Mouse (Mus musculus): Measurements from ENCODE around the gene Tspyl1. TPM values are rescaled to one million over a fixed set of nuclear protein-coding genes. Genes with fewer than 3 reads are reported as not detected.

Tspyl1 gene
- polyA plus RNA-seq, 1 experiment = 28.3 TPM

- H3K27ac ChIP-seq (ENCODE audit: insufficient read depth, low read depth, low read length) = no peak overlapping the region
- H3K4me3 ChIP-seq (ENCODE audit: insufficient read depth, low read depth, low read length) = no peak overlapping the region
- 43% methylated on average over 5 of the region's 5 CpGs for WGBS
- H3K27me3 ChIP-seq (replicated peaks; ENCODE audit: control insufficient read depth, insufficient read depth, low read length) = no peaks in the 10 kb centered on the region
- TF ChIP-seq CTCF (conservative IDR thresholded peaks at IDR 0.05; ENCODE audit: insufficient read depth, insufficient read length, low read depth, low read length) (no peak), POLR2A (IDR thresholded peaks at IDR 0.05; ENCODE audit: low read depth, low read length) (no peak)
- H3K36me3 ChIP-seq (ENCODE audit: control insufficient read depth, insufficient read depth, low read length) = no peaks in the 10 kb centered on the region
- no peak for DNase-seq
- peaks cover 8% of the 10 kb centered on the region; the same call in 1 of the 2 replicates for H3K4me1 ChIP-seq (ENCODE audit: control insufficient read depth, insufficient read depth, low read length)
These were observed 18.4 kb downstream of the Tspyl1 start for GRCm38 (mm10) chr10:34300368-34300767.

- Histone ChIP-seq H3K36me3 (ENCODE audit: control insufficient read depth, insufficient read depth, low read length) (no peaks in the 10 kb centered on the region), H3K27me3 (replicated peaks; ENCODE audit: control insufficient read depth, insufficient read depth, low read length) (no peaks in the 10 kb centered on the region), H3K27ac (ENCODE audit: insufficient read depth, low read depth, low read length) (no peak overlapping the region), H3K4me3 (ENCODE audit: insufficient read depth, low read depth, low read length) (no peak overlapping the region), H3K4me1 (ENCODE audit: control insufficient read depth, insufficient read depth, low read length) (no peaks in the 10 kb centered on the region)
- TF ChIP-seq CTCF (conservative IDR thresholded peaks at IDR 0.05; ENCODE audit: insufficient read depth, insufficient read length, low read depth, low read length) (no peak), POLR2A (IDR thresholded peaks at IDR 0.05; ENCODE audit: low read depth, low read length) (no peak)
- DNase-seq = no peak
These were observed 25.1 kb downstream of the Tspyl1 start for GRCm38 (mm10) chr10:34307070-34307469.

- TF ChIP-seq CTCF (conservative IDR thresholded peaks at IDR 0.05; ENCODE audit: insufficient read depth, insufficient read length, low read depth, low read length) (no peak), POLR2A (IDR thresholded peaks at IDR 0.05; ENCODE audit: low read depth, low read length) (no peak)
- 90% methylated on average over 9 of the region's 9 CpGs for WGBS
- DNase-seq = no peak
- Histone ChIP-seq H3K36me3 (ENCODE audit: control insufficient read depth, insufficient read depth, low read length) (no peaks in the 10 kb centered on the region; the same call in 1 of the 2 replicates), H3K4me1 (ENCODE audit: control insufficient read depth, insufficient read depth, low read length) (no peaks in the 10 kb centered on the region), H3K4me3 (ENCODE audit: insufficient read depth, low read depth, low read length) (no peak overlapping the region), H3K27ac (ENCODE audit: insufficient read depth, low read depth, low read length) (no peak overlapping the region), H3K27me3 (replicated peaks; ENCODE audit: control insufficient read depth, insufficient read depth, low read length) (no peaks in the 10 kb centered on the region)
These were observed 28.1 kb downstream of the Tspyl1 start for GRCm38 (mm10) chr10:34309915-34310685.

DNA sequence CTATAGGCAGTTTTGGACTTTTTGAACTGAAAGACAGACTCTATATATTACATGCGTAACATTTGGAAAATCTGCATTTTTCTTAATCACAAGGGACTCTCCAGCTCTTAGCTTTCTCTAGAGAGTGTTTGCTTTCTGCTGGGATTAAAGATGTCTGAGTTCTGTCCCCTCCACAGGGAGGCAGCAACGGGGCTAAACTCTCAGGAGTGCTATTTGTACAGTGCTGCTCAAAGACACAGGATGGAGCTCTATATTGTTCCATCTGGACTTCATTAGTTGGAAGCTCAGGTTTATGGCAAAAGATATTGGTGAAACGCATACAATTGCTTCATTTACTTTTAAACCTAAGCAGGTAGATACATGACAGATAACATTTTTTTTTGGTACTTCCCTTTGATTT lies 30.5 kb downstream of the Tspyl1 start:
- no peaks in the 10 kb centered on the region for H3K4me1 ChIP-seq (ENCODE audit: control insufficient read depth, insufficient read depth, low read length)
- WGBS = 84% methylated on average over 3 of the region's 3 CpGs

GRCm38 (mm10) chr10:34316571-34317216 lies 34.7 kb downstream of the Tspyl1 start:
- no peak for TF ChIP-seq POLR2A (IDR thresholded peaks at IDR 0.05; ENCODE audit: low read depth, low read length)
- TF ChIP-seq CTCF (conservative IDR thresholded peaks at IDR 0.05; ENCODE audit: insufficient read depth, insufficient read length, low read depth, low read length) = no peak
- peaks cover 3% of the 10 kb centered on the region; the same call in 1 of the 2 replicates for H3K36me3 ChIP-seq (ENCODE audit: control insufficient read depth, insufficient read depth, low read length)
- WGBS = 18% methylated on average over 3 of the region's 3 CpGs
- no peaks in the 10 kb centered on the region for H3K27me3 ChIP-seq (replicated peaks; ENCODE audit: control insufficient read depth, insufficient read depth, low read length)
- H3K4me3 ChIP-seq (ENCODE audit: insufficient read depth, low read depth, low read length) = no peak overlapping the region
- no peak for DNase-seq
- H3K4me1 ChIP-seq (ENCODE audit: control insufficient read depth, insufficient read depth, low read length) = no peaks in the 10 kb centered on the region
- no peak overlapping the region for H3K27ac ChIP-seq (ENCODE audit: insufficient read depth, low read depth, low read length)

More for the DNA sequence above, 30.5 kb downstream of the Tspyl1 start:
- Histone ChIP-seq H3K27me3 (replicated peaks; ENCODE audit: control insufficient read depth, insufficient read depth, low read length) (no peaks in the 10 kb centered on the region), H3K4me3 (ENCODE audit: insufficient read depth, low read depth, low read length) (no peak overlapping the region), H3K36me3 (ENCODE audit: control insufficient read depth, insufficient read depth, low read length) (no peaks in the 10 kb centered on the region; the same call in 1 of the 2 replicates), H3K27ac (ENCODE audit: insufficient read depth, low read depth, low read length) (no peak overlapping the region)
- no peak for DNase-seq
- TF ChIP-seq CTCF (conservative IDR thresholded peaks at IDR 0.05; ENCODE audit: insufficient read depth, insufficient read length, low read depth, low read length) (no peak), POLR2A (IDR thresholded peaks at IDR 0.05; ENCODE audit: low read depth, low read length) (no peak)

DNA sequence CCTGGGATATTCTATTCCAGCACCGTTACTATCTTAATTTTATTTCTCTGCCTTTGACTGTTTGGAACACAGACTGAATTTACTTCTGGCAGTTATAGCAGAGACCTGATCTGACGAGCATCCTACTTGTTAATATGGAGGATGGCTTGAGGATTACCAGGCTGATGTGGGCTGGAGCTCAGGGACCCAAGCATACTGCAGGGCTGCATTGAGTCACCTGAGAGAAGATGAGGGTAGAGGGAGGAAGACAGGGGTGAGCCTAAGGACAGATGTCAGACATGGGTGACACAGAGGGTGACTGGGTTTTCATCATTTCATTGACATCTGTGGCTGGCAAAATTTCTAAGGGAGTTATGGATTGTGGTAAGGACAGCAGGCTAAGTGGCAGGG lies 35.2 kb downstream of the Tspyl1 start:
- DNase-seq = no peak
- 62% methylated on average over 2 of the region's 2 CpGs for WGBS
- H3K4me1 ChIP-seq (ENCODE audit: control insufficient read depth, insufficient read depth, low read length) = no peaks in the 10 kb centered on the region
- H3K36me3 ChIP-seq (ENCODE audit: control insufficient read depth, insufficient read depth, low read length) = peaks cover 3% of the 10 kb centered on the region
- no peaks in the 10 kb centered on the region for H3K27me3 ChIP-seq (replicated peaks; ENCODE audit: control insufficient read depth, insufficient read depth, low read length)
- H3K27ac ChIP-seq (ENCODE audit: insufficient read depth, low read depth, low read length) = no peak overlapping the region
- no peak overlapping the region for H3K4me3 ChIP-seq (ENCODE audit: insufficient read depth, low read depth, low read length)
- TF ChIP-seq CTCF (conservative IDR thresholded peaks at IDR 0.05; ENCODE audit: insufficient read depth, insufficient read length, low read depth, low read length) (no peak), POLR2A (IDR thresholded peaks at IDR 0.05; ENCODE audit: low read depth, low read length) (no peak)

DNA sequence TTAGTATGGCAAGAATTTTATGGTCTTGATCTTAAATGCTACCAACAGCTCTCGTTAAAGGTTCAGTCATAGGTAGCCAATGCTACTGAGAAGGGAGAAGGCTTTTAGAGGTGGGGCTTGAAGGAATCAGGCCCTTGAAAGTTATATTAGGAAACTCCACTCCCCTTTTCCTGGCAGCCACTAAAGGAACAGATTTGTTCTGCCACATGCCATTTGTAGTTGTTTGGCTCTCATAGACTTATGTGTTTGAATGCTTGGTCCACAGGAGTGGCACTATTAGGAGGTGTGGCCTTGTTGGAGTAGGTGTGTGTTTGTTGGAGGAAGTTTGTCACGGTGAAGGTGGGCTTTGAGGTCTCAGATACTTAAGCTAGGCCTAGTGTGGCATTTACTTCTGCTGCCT lies 38.8 kb downstream of the Tspyl1 start:
- no peak overlapping the region for H3K27ac ChIP-seq (ENCODE audit: insufficient read depth, low read depth, low read length)
- H3K4me1 ChIP-seq (ENCODE audit: control insufficient read depth, insufficient read depth, low read length) = no peaks in the 10 kb centered on the region
- no peak for TF ChIP-seq CTCF (conservative IDR thresholded peaks at IDR 0.05; ENCODE audit: insufficient read depth, insufficient read length, low read depth, low read length)
- TF ChIP-seq POLR2A (IDR thresholded peaks at IDR 0.05; ENCODE audit: low read depth, low read length) = no peak
- no peak for DNase-seq
- H3K36me3 ChIP-seq (ENCODE audit: control insufficient read depth, insufficient read depth, low read length) = peaks cover 4% of the 10 kb centered on the region
- H3K27me3 ChIP-seq (replicated peaks; ENCODE audit: control insufficient read depth, insufficient read depth, low read length) = no peaks in the 10 kb centered on the region
- H3K4me3 ChIP-seq (ENCODE audit: insufficient read depth, low read depth, low read length) = no peak overlapping the region
- 79% methylated on average over 2 of the region's 2 CpGs for WGBS
